Mouse (Mus musculus): Measurements from ENCODE around the gene Mapk11. TPM values are rescaled to one million over a fixed set of nuclear protein-coding genes. Genes with fewer than 3 reads are reported as not detected.
A peak's percentile ranks its signal among the peaks of the same experiment; 100 is the strongest.

Mapk11 gene
- total RNA-seq, 2 experiments from 2014 or later = 3.7 to 3.8 TPM

GRCm38 (mm10) chr15:89174889-89175339 lies 25.5 kb upstream of the Mapk11 start:
- DNase-seq (ENCODE audit: low spot score in 2 of 2) = no peak

- peak; percentile 51 to 61 for DNase-seq (ENCODE audit: low spot score in 2 of 2)
Measured at GRCm38 (mm10) chr15:89173906-89174214, 24.4 kb upstream of the Mapk11 start.

GRCm38 (mm10) chr15:89173024-89173905 lies 23.8 kb upstream of the Mapk11 start:
- peak in 1 of 2 experiments; percentile 41 for DNase-seq (ENCODE audit: low spot score in 2 of 2)

GRCm38 (mm10) chr15:89172276-89172935 lies 23.0 kb upstream of the Mapk11 start:
- no peak for DNase-seq (ENCODE audit: low spot score in 2 of 2)

- no peak for DNase-seq (ENCODE audit: low spot score in 2 of 2)
Measured at GRCm38 (mm10) chr15:89171526-89172051, 22.2 kb upstream of the Mapk11 start.

- DNase-seq (ENCODE audit: low spot score in 2 of 2) = peak in 1 of 2 experiments; percentile 35
Measured at GRCm38 (mm10) chr15:89170102-89170501, 20.7 kb upstream of the Mapk11 start.

GRCm38 (mm10) chr15:89169431-89169830 lies 20.0 kb upstream of the Mapk11 start:
- DNase-seq (ENCODE audit: low spot score in 2 of 2) = peak; percentile 69 to 71

- DNase-seq (ENCODE audit: low spot score in 2 of 2) = no peak
Measured at GRCm38 (mm10) chr15:89168922-89169321, 19.5 kb upstream of the Mapk11 start.

GRCm38 (mm10) chr15:89165478-89165877 lies 16.1 kb upstream of the Mapk11 start:
- no peak for DNase-seq (ENCODE audit: low spot score in 2 of 2)

GRCm38 (mm10) chr15:89161397-89161796 lies 12.0 kb upstream of the Mapk11 start:
- no peak for DNase-seq (ENCODE audit: low spot score in 2 of 2)

GRCm38 (mm10) chr15:89158516-89158915 lies 9.1 kb upstream of the Mapk11 start:
- no peak for DNase-seq (ENCODE audit: low spot score in 2 of 2)

GRCm38 (mm10) chr15:89157954-89158353 lies 8.5 kb upstream of the Mapk11 start:
- peak; percentile 58 to 64 for DNase-seq (ENCODE audit: low spot score in 2 of 2)

- no peak for DNase-seq (ENCODE audit: low spot score in 2 of 2)
Measured at GRCm38 (mm10) chr15:89152312-89152711, 2.9 kb upstream of the Mapk11 start.

- DNase-seq (ENCODE audit: low spot score in 2 of 2) = no peak
Measured at GRCm38 (mm10) chr15:89150041-89150390, 588 bp upstream of the Mapk11 start.

- DNase-seq (ENCODE audit: low spot score in 2 of 2) = no peak
Measured at GRCm38 (mm10) chr15:89148496-89149270, 745 bp downstream of the Mapk11 start.

GRCm38 (mm10) chr15:89147895-89148294 lies 1.5 kb downstream of the Mapk11 start:
- no peak for DNase-seq (ENCODE audit: low spot score in 2 of 2)

- no peak for DNase-seq (ENCODE audit: low spot score in 2 of 2)
Measured at GRCm38 (mm10) chr15:89147456-89147855, 2.0 kb downstream of the Mapk11 start.

- no peak for DNase-seq (ENCODE audit: low spot score in 2 of 2)
Measured at GRCm38 (mm10) chr15:89147024-89147423, 2.4 kb downstream of the Mapk11 start.

- DNase-seq (ENCODE audit: low spot score in 2 of 2) = no peak
Measured at GRCm38 (mm10) chr15:89146537-89146936, 2.9 kb downstream of the Mapk11 start.

GRCm38 (mm10) chr15:89145813-89146350 lies 3.5 kb downstream of the Mapk11 start:
- DNase-seq (ENCODE audit: low spot score in 2 of 2) = no peak

- no peak for DNase-seq (ENCODE audit: low spot score in 2 of 2)
Measured at GRCm38 (mm10) chr15:89144965-89145364, 4.5 kb downstream of the Mapk11 start.

Measured in adrenal gland, adult 18-20 months (tissue).